Mouse (Mus musculus) CH12.LX (cell line): Measurements from ENCODE around the gene Amotl2.

ENCODE experiments used
- MAZ ChIP-seq: IDR thresholded peaks from 2 replicates; pipeline ENCODE4 v1.6.1; 2012; ENCODE audit warnings: low read depth, mild to moderate bottlenecking, inconsistent platforms, low read length, improper control_type of control experiment, moderate library complexity
- POLR2A ChIP-seq: IDR thresholded peaks from 2 replicates; pipeline ENCODE4 v1.6.1; 2011; ENCODE audit warnings: low read depth, mild to moderate bottlenecking, improper control_type of control experiment, low read length
- POLR2AphosphoS2 ChIP-seq: IDR thresholded peaks from 2 replicates; pipeline ENCODE4 v1.6.1; 2011; ENCODE audit warnings: low read depth, low read length, improper control_type of control experiment
- UBTF ChIP-seq: IDR thresholded peaks from 2 replicates; pipeline ENCODE4 v1.6.1; 2012; ENCODE audit warnings: low read depth, mild to moderate bottlenecking, inconsistent platforms, low read length, improper control_type of control experiment, moderate library complexity

GRCm38 (mm10) chr9:102753299-102753698, 36.8 kb downstream of the Amotl2 start:
- TF ChIP-seq POLR2AphosphoS2 (no peak), UBTF (no peak), MAZ (no peak), POLR2A (no peak)
